ENCODE assay signal across 8 mouse cellular contexts in genomic region chr6:85137217-85138035, GRCm38 (mm10). TPM values are rescaled to one million over a fixed set of nuclear protein-coding genes. Genes with fewer than 3 reads are reported as not detected.
DNase-seq lines count a peak whose midpoint lies in the region; ATAC-seq lines count a peak whose summit lies in the region.

Spr (minus strand) TSS chr6:85137766.

- H3K27ac ChIP-seq in forebrain, embryonic 11.5 days (ENCODE audit: low read depth, low read length), result peak within 1 kb of the TSS; percentile 78; the same call in 1 of the 2 replicates
- H3K27ac ChIP-seq in heart, embryonic 16.5 days (ENCODE audit: low read length), result peak within 1 kb of the TSS; percentile 98
- peak within 1 kb of the TSS; percentile 84 for H3K27ac ChIP-seq in liver, embryonic 15.5 days (replicated peaks)
- H3K27ac ChIP-seq in neural tube, embryonic 12.5 days, result peak within 1 kb of the TSS; percentile 42; the same call in 1 of the 2 replicates

- ATAC-seq in forebrain, embryonic 11.5 days (replicated peaks; ENCODE audit: low FRiP score), result peak; percentile 90
- ATAC-seq in heart, embryonic 16.5 days (replicated peaks; ENCODE audit: extremely low read depth, insufficient read depth, low FRiP score), result peak; percentile 95
- ATAC-seq in liver, embryonic 15.5 days (ENCODE audit: insufficient read depth), result peak; percentile 86
- peak; percentile 89 for ATAC-seq in neural tube, embryonic 12.5 days (ENCODE audit: low FRiP score, low read depth)

- under 1% methylated on average over 49 of the region's 49 CpGs for WGBS in forebrain, embryonic 11.5 days
- under 1% methylated on average over 49 of the region's 49 CpGs for WGBS in heart, embryonic 16.5 days
- WGBS in liver, embryonic 15.5 days (ENCODE audit: insufficient replicate concordance), result under 1% methylated on average over 49 of the region's 49 CpGs
- under 1% methylated on average over 49 of the region's 49 CpGs for WGBS in neural tube, embryonic 12.5 days

- H3K36me3 ChIP-seq in forebrain, embryonic 11.5 days (ENCODE audit: control insufficient read depth, insufficient read depth, low read length), result no peaks in the 10 kb centered on the region
- peaks cover 12% of the 10 kb centered on the region for H3K36me3 ChIP-seq in heart, embryonic 16.5 days (ENCODE audit: control insufficient read depth, insufficient read depth)
- 0 out of 2 replicates have a peak, but pooled peaks cover 2% of the 10 kb centered on the region for H3K36me3 ChIP-seq in liver, embryonic 15.5 days (replicated peaks)
- H3K36me3 ChIP-seq in neural tube, embryonic 12.5 days, result peaks cover 4% of the 10 kb centered on the region; the same call in 1 of the 2 replicates

- peak; percentile 62 to 79 for DNase-seq in CD8-positive naive resting alpha-beta T cell, adult 2 months (ENCODE audit: low read depth in 2 of 2, low spot score in 2 of 2)
- peak; percentile 75 for DNase-seq in c-Kit-positive CD71-negative TER-119-negative erythroid progenitor cells, embryonic 14.5 days (ENCODE audit: low read depth)
- DNase-seq in forebrain, embryonic 11.5 days (ENCODE audit: low spot score), result peak; percentile 91
- peak; percentile 97 to 98 for DNase-seq in kidney, postnatal 36 days
- DNase-seq in telencephalon, adult 2 months (ENCODE audit: low read depth, low spot score), result peak; percentile 72

- H3K9ac ChIP-seq in forebrain, embryonic 11.5 days (ENCODE audit: low read length), result peak within 1 kb of the TSS; percentile 85
- peak within 1 kb of the TSS; percentile 94 for H3K9ac ChIP-seq in heart, embryonic 16.5 days (ENCODE audit: low read length)
- peak within 1 kb of the TSS; percentile 72 for H3K9ac ChIP-seq in liver, embryonic 15.5 days
- peak within 1 kb of the TSS; percentile 74 for H3K9ac ChIP-seq in neural tube, embryonic 12.5 days

- H3K9me3 ChIP-seq in forebrain, embryonic 11.5 days (ENCODE audit: control insufficient read depth, low read length), result no peaks in the 10 kb centered on the region
- no peaks in the 10 kb centered on the region for H3K9me3 ChIP-seq in heart, embryonic 16.5 days (replicated peaks; ENCODE audit: control insufficient read depth, low read length)
- H3K9me3 ChIP-seq in liver, embryonic 15.5 days (replicated peaks), result no peaks in the 10 kb centered on the region
- H3K9me3 ChIP-seq in neural tube, embryonic 12.5 days, result no peaks in the 10 kb centered on the region

- no peaks in the 10 kb centered on the region for H3K27me3 ChIP-seq in forebrain, embryonic 11.5 days (ENCODE audit: control insufficient read depth, insufficient read depth, low read length)
- no peaks in the 10 kb centered on the region for H3K27me3 ChIP-seq in heart, embryonic 16.5 days (ENCODE audit: control insufficient read depth, insufficient read depth, low read length)
- no peaks in the 10 kb centered on the region for H3K27me3 ChIP-seq in liver, embryonic 15.5 days
- H3K27me3 ChIP-seq in neural tube, embryonic 12.5 days (replicated peaks), result no peaks in the 10 kb centered on the region

- no peaks in the 10 kb centered on the region; the same call in 1 of the 2 replicates for H3K4me1 ChIP-seq in forebrain, embryonic 11.5 days (replicated peaks; ENCODE audit: control insufficient read depth, insufficient read depth, low read length)
- H3K4me1 ChIP-seq in heart, embryonic 16.5 days (ENCODE audit: control insufficient read depth, insufficient read depth, low read length), result peaks cover 4% of the 10 kb centered on the region
- 0 out of 2 replicates have a peak, but pooled peaks cover 11% of the 10 kb centered on the region for H3K4me1 ChIP-seq in liver, embryonic 15.5 days (replicated peaks)
- 0 out of 2 replicates have a peak, but pooled peaks cover 4% of the 10 kb centered on the region for H3K4me1 ChIP-seq in neural tube, embryonic 12.5 days

- H3K4me3 ChIP-seq in forebrain, embryonic 11.5 days (ENCODE audit: low read depth, low read length), result peak within 1 kb of the TSS; percentile 69
- H3K4me3 ChIP-seq in heart, embryonic 16.5 days (ENCODE audit: low read length), result peak within 1 kb of the TSS; percentile 93
- H3K4me3 ChIP-seq in liver, embryonic 15.5 days (replicated peaks), result peak within 1 kb of the TSS; percentile 73
- peak within 1 kb of the TSS; percentile 79 for H3K4me3 ChIP-seq in neural tube, embryonic 12.5 days

- H3K4me2 ChIP-seq in forebrain, embryonic 11.5 days (ENCODE audit: low read depth, low read length, severe bottlenecking), result peak within 1 kb of the TSS; percentile 76
- H3K4me2 ChIP-seq in heart, embryonic 16.5 days (ENCODE audit: low read depth, low read length), result peak within 1 kb of the TSS; percentile 68
- peak within 1 kb of the TSS; percentile 86 for H3K4me2 ChIP-seq in liver, embryonic 15.5 days
- H3K4me2 ChIP-seq in neural tube, embryonic 12.5 days (replicated peaks), result peak within 1 kb of the TSS; percentile 76

RNA-seq across cellular contexts. Expression of gene Spr, which starts in this region (rescaled TPM):
- polyA plus RNA-seq in forebrain, embryonic 11.5 days (2014; fragmentation: Nextera tagmentation; extraction: Ambion mirVana), result 65.3 and 74.2 TPM in 2 replicates
- 61.1 and 61.8 TPM in 2 replicates for polyA plus RNA-seq in heart, embryonic 16.5 days (2015; fragmentation: Nextera tagmentation; extraction: Ambion mirVana)
- polyA plus RNA-seq in liver, embryonic 15.5 days (2015; fragmentation: Nextera tagmentation; extraction: Ambion mirVana), result 26.7 and 29.4 TPM in 2 replicates
- polyA plus RNA-seq in neural tube, embryonic 12.5 days (2016; fragmentation: Nextera tagmentation; extraction: Ambion mirVana), result 28.3 and 34.8 TPM in 2 replicates

Comparison
In these comparisons a context has a peak if more than half of its experiments do, and no peak if none do; other contexts are left out.
1. Peak in every context shown above with its lines: DNase-seq, ATAC-seq, H3K4me3 ChIP-seq and H3K27ac ChIP-seq.
2. H3K27ac ChIP-seq: peak in every context shown above with its lines; median percentile 98 in heart, embryonic 16.5 days; 84 in liver, embryonic 15.5 days; 78 in forebrain, embryonic 11.5 days; 42 in neural tube, embryonic 12.5 days.